Mouse (Mus musculus) right cerebral cortex, postnatal 10 days (tissue): ENCODE data around the gene Ptov1.

ENCODE experiments used
- DNase-seq, 2 experiments: peaks; one replicate each; pipeline ENCODE4 v3.0.0; 2021; ENCODE audit warnings: low spot score in 2 of 2

Ptov1 gene

GRCm38 (mm10) chr7:44859896-44860295 is 9.7 kb downstream of the Ptov1 start:
- no peak for DNase-seq

DNA sequence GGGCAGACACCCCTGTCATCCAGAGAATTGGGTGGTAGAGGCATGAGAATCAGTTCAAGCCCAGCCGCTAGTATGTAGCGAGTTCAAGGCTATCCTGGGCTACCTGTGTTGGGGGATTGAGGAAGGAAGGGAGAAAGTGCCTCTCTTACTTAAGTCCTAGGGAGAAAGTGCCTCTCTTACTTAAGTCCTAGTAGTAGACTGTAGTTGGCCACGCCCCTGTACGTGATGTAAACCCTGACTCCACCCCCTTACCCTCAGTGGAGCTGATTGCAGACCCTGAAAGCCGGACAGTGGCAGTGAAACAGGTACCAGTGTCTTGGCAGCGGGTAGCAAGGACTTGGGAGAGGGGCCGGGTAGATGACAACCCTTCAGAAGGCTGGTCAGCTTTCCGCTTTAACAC is 11.7 kb downstream of the Ptov1 start:
- DNase-seq = no peak

GRCm38 (mm10) chr7:44857042-44857552 is 12.5 kb downstream of the Ptov1 start, which contains the start of gene Pnkp:
TSS of gene Pnkp (plus strand) at chr7:44857139.
- DNase-seq = peak; percentile 95 to 96

GRCm38 (mm10) chr7:44856265-44856916 is 13.2 kb downstream of the Ptov1 start:
- DNase-seq = no peak

DNA sequence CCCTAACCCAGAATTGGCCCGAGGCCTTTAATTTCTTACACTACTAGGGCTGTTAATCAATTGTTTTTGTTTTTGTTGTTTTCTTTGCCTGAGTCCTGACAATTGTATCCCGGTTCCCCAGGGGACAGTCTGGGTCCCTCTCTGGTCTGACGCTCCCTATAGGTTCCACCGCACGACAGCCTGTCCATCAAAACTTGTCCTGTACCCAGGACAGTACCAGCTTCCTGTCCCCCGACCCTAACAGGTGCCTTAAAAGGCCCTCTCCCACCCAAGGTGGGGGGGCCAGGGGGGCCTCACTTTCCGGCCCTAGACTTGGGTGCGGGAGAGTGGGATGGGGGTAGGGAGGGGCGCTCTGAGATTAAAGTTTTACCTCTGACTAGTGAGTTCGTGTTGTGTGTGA is 14.6 kb downstream of the Ptov1 start:
- DNase-seq = no peak

DNA sequence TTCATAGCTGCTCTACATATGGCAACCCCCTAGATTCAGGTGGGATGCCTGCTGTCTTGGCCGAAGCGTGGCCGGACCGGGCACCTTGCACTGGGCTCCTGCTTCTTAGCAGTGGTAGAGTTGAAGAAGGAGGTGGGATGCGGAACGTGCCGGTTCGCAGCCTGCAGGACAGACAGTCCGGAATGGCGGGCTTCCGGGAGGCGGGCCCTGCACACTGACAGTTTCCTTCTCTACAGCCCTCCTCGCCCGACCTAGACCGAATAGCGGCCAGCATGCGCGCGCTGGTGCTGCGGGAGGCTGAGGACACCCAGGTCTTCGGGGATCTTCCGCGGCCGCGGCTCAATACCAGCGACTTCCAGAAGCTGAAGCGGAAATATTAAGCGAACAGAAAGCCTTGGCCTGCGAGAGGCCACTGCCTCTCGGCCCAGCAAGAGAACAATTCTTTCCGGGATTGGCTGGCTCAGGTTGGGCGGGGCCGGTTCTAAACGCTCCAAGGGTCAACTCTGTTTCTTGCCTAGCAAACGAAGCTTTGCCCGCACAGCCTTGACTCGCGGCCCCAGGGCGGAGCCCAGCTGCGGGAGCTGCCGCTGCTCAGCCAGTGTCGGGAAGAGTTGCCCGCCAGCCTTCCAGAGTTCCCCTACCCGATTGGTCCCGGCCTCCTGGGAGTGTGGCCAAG is 15.1 kb downstream of the Ptov1 start:
- peak; percentile 83 to 86 for DNase-seq

DNA sequence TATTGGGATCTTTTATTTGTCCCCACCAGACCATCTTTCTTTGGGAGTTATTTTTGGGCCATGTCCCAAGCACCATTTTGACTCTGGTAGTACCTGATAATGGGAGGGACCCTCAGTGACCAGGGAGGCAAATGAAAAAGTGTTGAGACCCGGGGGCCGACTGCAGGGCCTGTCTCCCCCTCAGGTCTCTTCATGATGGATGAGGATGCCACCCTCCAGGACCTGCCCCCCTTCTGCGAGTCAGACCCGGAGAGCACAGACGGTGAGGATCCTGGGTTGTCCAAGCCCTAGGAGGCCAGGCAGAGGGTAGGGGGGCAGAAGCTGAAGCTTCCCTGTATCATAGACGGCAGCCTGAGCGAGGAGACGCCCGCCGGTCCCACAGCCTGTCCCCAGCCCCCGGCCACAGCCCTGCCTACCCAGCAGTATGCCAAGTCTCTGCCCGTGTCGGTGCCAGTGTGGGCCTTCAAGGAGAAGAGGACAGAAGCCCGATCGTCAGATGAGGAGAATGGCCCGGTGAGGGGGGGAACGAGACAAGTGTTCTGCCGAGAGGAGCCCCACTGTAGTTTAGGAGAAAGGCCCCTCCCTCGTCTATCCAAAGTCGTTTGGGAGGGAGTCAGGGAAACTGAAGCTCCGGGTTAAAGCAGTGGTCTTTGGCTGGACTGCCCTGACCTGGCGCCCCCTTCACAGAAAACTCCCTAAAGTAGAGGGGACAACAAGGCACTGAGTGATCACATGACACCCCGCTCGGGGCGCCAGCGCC is 15.8 kb downstream of the Ptov1 start:
- no peak for DNase-seq

GRCm38 (mm10) chr7:44853065-44853464 is 16.5 kb downstream of the Ptov1 start:
- no peak for DNase-seq

- no peak for DNase-seq
These were observed 17.1 kb downstream of the Ptov1 start for GRCm38 (mm10) chr7:44852259-44853027.

DNA sequence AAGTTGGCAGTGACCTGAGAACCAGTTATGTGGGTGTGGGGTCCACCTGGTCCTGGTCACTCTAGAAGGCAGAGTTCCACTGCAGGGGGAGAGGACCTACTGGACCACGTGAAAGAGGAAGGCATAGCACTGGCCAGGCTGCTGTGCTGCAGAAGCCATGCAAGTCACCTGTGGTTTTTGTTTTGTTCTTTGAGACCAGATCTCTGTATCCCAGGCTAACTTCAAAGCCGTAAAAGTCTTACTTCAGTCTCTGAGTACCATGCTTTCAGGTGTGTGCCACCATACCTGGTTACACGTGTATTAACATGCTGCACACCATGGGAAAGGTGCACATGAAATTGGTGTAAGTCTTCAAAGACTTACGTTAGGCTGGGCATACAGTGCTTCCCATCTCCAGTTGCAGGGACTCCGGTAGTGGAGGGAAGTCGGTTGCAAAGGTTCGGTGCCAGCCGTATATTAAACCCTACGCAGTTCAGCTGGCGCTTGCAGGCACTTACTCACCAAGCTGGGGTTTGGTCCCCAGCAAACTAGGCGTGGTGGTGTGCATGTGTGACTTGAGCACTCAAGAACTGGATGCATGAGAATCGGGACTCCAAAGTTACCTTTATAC is 17.9 kb downstream of the Ptov1 start:
- DNase-seq = no peak

DNA sequence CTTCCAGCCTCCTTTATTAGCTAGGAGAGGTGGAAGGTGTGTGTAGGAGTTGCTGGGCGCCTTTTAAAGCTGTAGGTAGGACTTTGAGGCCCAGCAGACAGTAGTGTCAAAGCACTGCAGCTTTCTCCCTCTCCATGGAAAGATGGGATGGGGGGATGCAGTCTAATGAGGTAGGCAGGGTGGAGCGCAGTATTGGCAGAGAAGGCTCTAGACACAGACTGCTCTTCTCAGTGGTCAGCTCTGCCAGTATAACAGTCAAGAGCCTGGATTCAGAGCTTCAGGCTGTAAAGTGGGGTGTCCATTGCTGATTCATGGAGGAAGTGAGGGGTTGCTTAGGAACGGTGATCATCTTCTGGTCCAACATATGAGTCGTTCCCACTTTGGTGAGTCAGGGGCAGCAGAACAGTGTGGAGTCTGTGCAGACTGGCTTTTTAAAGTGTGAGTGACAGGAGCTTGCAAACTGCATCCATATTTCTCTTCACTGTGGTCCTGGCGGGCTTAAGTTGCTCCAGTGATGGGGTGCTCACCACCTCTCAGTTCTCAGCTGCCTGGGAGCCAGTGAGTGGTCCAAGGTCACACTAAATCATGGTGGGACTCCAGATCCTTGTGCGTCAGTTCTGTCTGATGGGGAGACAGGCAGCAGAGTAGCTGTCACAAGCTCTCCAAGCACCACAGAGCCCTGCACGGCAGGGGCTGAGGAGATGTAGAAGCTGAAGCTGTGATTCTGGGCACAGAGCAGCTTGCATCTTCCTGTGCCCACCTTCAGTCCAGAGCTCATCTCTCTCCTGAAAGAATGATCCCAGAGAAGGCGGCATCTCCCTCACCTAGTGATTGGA is 18.6 kb downstream of the Ptov1 start:
- DNase-seq = no peak

- peak; percentile 87 to 88 for DNase-seq
These were observed 19.4 kb downstream of the Ptov1 start for GRCm38 (mm10) chr7:44850146-44850545.

- peak; percentile 95 to 96 for DNase-seq
These were observed 20.0 kb downstream of the Ptov1 start for GRCm38 (mm10) chr7:44849416-44850111.

DNA sequence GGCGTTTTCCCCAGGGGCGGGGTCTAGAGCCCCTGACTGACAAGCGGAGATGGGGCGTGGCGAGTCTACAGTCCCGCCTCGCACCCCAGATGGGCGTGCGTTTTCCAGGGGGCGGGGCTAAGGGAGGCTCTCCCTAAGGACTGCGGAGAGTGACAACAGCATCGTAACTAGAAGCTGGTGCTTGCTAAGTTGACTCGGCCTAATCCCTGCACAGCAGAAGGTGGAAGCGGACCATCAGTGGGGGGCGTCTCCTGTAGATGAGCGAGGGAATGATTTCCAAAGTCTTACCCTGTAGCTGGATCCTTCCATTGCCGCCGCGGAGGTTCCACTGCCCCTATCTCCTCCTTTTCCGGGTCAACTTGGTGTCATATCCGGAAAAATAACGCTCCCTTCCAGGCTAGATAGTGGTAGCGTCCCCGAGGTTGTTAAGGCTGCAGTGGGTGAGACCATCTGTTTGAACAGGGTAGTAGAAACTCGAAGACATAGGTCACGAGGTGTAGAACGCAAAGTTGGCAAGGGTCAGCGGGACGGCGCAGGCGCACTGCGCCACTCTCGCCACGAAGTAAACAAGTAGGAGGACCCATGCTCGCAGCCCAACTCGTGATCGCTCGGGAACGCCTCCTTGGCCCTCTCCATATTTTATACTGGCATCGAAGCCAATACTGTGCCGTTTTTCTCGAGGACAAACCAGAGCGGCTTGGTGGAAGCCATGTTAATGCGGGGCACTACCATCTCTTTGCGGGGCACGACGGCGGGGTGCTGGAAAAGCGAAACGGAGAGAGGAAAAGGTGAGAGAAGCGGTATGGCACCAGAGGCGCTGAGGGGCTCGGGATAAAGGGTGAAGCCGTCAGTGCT is 20.8 kb downstream of the Ptov1 start, which contains the start of the genes Akt1s1 and Tbc1d17:
Akt1s1 (plus strand) TSS at position 431 of the 855 bp plus-strand sequence.
Tbc1d17 (minus strand) TSS at position 519 of the 855 bp plus-strand sequence.
- peak; percentile 100 for DNase-seq

- DNase-seq = no peak
These were observed 21.8 kb downstream of the Ptov1 start for GRCm38 (mm10) chr7:44847772-44848171.

- DNase-seq = no peak
These were observed 22.8 kb downstream of the Ptov1 start for GRCm38 (mm10) chr7:44846804-44847203.

DNA sequence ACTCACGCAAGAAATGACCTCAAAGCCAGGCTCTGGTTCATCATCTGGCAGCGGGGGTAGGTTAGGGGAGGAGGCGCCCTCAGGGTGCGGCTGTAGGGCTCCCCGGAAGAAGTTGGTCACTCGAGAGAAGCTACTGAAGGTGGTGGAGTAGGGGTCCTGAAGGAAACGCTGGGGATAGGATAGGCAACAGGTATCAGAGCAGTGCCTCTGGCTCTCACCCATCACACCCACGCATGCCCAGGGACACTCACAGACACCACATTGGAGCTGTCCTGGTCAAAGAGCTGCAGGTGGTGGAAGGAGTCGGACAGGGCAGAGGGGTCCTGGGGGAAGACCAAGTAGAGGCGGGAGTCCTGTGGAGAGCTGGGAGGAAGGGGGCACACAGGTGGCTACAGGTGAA is 24.6 kb downstream of the Ptov1 start:
- DNase-seq = no peak

DNA sequence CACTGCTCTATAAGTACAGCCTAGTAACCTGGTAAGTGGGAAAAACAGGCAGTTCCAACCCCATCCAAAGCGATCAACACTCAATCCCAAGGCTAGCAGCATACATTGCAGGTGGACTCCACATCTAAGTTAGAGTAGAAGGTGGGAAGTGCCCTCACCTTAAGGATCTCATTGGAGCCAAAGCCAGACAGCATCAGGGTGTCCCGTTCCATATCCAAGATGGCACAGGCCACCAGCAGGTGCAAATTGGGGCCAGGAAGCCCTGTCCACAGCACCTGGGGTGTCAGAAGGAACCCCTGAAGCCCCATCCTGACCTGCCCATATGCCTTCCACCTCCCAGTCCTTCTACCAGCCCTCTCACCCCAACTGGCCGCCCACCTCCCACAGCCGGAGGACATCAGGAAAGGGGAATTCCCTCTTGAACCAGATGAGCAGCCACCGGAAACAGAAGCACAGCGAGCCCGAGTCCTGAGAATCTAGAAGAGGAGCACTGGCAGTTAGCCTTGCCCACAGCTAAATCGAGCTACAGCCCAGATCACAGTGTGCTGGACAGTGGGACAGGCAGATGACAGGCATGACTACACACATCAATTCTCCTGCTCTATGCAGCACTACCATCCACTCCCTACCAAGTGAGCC is 27.6 kb downstream of the Ptov1 start:
- DNase-seq = no peak
